Mouse (Mus musculus): ENCODE measurements around the gene Ldlrad3.

DNA sequence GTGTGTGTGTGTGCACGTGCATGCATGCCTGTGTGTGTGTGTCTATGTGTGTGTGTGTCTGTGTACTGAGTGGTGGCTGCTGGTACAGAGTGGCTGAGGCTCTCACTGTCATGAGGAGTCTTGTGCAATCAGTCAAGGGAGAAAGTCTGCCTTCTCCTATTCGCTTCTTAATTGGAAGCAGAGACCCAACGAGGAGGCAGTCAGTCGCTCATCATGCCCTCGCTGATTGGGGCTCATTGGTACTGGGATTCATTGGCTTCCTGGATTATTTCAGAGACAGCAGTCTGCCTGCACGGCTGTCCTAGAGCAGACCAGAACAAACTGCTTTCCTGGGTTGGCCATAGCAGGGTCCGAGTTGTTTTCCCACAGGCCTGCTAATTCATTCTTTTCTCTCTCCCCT, 223.8 kb downstream of the Ldlrad3 start:
- no peak for TF ChIP-seq CTCF (IDR thresholded peaks at IDR 0.05; ENCODE audit: control insufficient read depth, insufficient read depth, low read length)
- no peak for TF ChIP-seq POLR2A (IDR thresholded peaks at IDR 0.05; ENCODE audit: borderline replicate concordance, control insufficient read depth, low read depth, low read length)

Measured in bone marrow, adult 2 months (tissue).